Mouse (Mus musculus): ENCODE measurements around the gene Usp15. TPM values are rescaled to one million over a fixed set of nuclear protein-coding genes. Genes with fewer than 3 reads are reported as not detected.
"Not testable (repeated sequence)": the region's sequence is repeated elsewhere in the genome, so short reads cannot be mapped to it uniquely, and the experiment has no call there.

Gene Usp15
- 65.1 and 66.8 TPM in 2 replicates for polyA plus RNA-seq (2015; fragmentation: Nextera tagmentation; extraction: Ambion mirVana)

DNA sequence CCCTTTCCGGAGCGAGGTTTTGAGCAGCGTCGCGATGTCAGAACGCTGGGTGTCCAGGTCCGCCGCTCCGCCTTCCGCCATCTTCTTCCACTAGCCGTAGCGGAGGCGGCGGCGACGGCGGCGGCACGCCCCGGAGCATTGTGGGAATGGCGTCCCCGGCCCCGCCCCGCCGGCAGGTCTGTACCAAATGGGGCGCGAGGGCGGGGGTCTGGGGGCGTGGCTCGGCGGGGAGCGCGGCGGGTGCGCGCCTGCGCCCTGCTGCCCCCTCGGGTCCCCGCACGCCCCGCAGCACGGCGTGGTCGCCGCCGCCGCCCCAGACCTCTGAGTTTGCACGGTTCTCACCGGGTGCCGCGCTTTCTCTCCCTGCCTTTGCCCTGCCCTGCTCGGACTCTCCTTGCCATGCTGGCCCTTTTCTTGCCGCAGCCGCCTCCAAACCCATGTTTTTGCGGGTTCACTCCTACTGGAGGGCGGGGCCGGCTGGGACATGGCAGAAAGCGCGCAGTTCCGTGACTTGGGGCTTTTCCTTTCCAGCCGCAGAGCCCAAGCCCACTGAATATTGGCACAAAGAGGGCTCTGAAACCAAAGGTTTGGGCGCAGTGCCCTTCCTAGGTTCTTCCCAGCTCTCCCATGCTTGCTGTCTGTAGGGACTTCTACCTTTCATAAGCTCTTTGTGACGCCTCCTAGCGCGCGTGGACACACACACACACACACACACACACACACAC lies at the start of gene Usp15:
TSS of gene Usp15 (minus strand) at position 161 of the 725 bp plus-strand sequence.
- Histone ChIP-seq H3K27ac (replicated peaks) (peak within 1 kb of the TSS; percentile 91), H3K9ac (replicated peaks) (peak within 1 kb of the TSS; percentile 87), H3K36me3 (no peaks in the 10 kb centered on the region), H3K27me3 (no peaks in the 10 kb centered on the region), H3K4me3 (peak within 1 kb of the TSS; percentile 90), H3K4me1 (peaks cover 20% of the 10 kb centered on the region), H3K9me3 (no peaks in the 10 kb centered on the region), H3K4me2 (replicated peaks) (peak within 1 kb of the TSS; percentile 70)
- WGBS, result under 1% methylated on average over 57 of the region's 66 CpGs
- peak; percentile 93 for ATAC-seq (replicated peaks)

DNA sequence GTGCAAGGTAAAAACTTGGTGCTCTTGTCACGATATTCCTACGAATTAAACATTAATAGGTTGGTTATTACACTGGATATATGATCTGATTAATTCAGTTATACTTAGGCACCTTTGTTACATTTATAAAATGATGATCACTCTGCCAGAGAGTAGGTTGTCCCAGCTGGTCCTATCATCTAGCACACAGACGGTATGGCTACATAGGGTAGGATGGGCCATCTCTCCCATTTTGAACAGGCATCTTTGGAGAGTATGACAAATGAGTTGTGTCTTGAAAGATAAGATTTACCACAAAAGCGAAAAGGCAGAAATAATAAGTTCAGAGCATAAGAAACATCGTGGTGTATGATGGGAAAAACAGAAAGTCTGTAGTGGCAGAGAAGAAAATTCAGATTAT lies 32.6 kb upstream of the Usp15 start:
- H3K36me3 ChIP-seq, result no peaks in the 10 kb centered on the region
- H3K27ac ChIP-seq (replicated peaks), result no peak overlapping the region
- no peak overlapping the region for H3K9ac ChIP-seq (replicated peaks)
- ATAC-seq (replicated peaks), result no peak
- H3K4me1 ChIP-seq, result no peaks in the 10 kb centered on the region
- no peaks in the 10 kb centered on the region for H3K27me3 ChIP-seq
- H3K9me3 ChIP-seq, result no peaks in the 10 kb centered on the region
- 95% methylated on average over 5 of the region's 5 CpGs for WGBS
- H3K4me3 ChIP-seq, result no peak overlapping the region
- no peak overlapping the region for H3K4me2 ChIP-seq (replicated peaks)

DNA sequence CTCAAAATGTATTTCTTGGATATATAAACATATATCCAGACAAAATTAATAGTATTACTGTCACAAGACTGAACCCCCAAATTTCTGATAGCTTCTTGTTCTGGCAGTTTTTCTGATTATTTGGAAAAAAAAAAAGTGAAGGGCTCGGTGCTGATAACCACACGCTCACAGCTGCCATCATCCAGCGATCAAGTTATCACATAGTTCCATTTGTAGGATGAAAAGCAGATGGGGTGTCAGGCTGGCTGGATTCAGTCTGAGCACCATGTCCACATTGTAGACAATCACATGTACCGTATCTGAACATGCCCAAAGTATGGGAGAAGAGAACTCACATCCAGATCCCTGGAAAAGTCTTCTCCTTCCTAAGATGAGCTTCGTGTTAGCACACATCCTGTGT lies 26.0 kb upstream of the Usp15 start:
- no peak for ATAC-seq (replicated peaks)
- Histone ChIP-seq H3K27ac (replicated peaks) (no peak overlapping the region), H3K27me3 (no peaks in the 10 kb centered on the region), H3K4me3 (no peak overlapping the region), H3K36me3 (no peaks in the 10 kb centered on the region), H3K4me2 (replicated peaks) (no peak overlapping the region), H3K9ac (replicated peaks) (no peak overlapping the region), H3K9me3 (no peaks in the 10 kb centered on the region), H3K4me1 (no peaks in the 10 kb centered on the region)
- WGBS, result 93% methylated on average over 5 of the region's 5 CpGs

DNA sequence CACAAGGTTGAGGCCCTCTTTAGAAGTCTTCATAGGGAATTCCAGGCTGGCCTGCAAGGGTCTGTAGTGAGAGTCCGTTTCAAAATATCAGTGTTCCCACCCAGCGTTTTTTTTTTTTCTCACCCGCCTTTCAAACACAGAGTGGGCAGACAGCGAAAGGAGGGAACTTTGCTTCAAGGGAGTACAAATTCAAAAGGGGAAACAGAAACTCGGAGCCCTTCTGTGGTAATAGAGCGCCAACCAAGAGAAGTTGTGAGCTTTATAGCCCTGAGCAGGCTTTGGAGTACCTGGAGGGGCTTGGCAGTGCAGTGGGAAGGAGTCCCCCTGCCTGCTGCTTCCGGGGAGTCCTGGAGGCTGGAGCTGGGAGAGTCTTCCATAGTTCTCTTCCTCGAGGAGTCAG lies 12.7 kb upstream of the Usp15 start:
- H3K9ac ChIP-seq (replicated peaks), result no peak overlapping the region
- ATAC-seq (replicated peaks), result no peak

DNA sequence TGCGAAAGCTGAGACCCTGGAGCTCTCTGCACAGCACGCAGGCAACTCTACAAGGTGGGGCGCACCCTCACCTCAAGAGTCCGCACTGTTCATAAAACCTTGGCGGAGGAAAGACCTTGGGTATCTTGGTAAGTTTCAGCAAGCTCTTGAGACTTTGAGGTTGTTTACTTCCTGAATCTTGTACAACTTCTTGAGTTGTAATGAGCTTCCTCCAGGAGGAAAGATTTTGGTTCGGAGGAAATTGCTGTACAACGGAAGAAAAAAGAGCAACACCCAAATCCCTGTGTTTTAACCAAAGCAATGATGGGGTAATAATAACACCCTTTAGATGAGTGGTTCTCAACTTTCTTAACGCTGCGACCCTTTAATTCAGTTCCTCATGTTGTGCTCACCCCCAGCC lies 11.5 kb upstream of the Usp15 start:
- no peak for ATAC-seq (replicated peaks)
- H3K9me3 ChIP-seq, result no peaks in the 10 kb centered on the region
- H3K27me3 ChIP-seq, result no peaks in the 10 kb centered on the region
- 93% methylated on average over 9 of the region's 9 CpGs for WGBS
- H3K4me2 ChIP-seq (replicated peaks), result no peak overlapping the region
- H3K27ac ChIP-seq (replicated peaks), result no peak overlapping the region
- H3K9ac ChIP-seq (replicated peaks), result no peak overlapping the region
- no peak overlapping the region for H3K4me3 ChIP-seq
- H3K4me1 ChIP-seq, result no peaks in the 10 kb centered on the region
- no peaks in the 10 kb centered on the region for H3K36me3 ChIP-seq

More for the DNA sequence above, 12.7 kb upstream of the Usp15 start:
- Histone ChIP-seq H3K4me3 (no peak overlapping the region), H3K27me3 (no peaks in the 10 kb centered on the region), H3K4me2 (replicated peaks) (no peak overlapping the region), H3K4me1 (no peaks in the 10 kb centered on the region), H3K9me3 (no peaks in the 10 kb centered on the region), H3K27ac (replicated peaks) (no peak overlapping the region), H3K36me3 (no peaks in the 10 kb centered on the region)
- WGBS, result 84% methylated on average over 8 of the region's 8 CpGs

DNA sequence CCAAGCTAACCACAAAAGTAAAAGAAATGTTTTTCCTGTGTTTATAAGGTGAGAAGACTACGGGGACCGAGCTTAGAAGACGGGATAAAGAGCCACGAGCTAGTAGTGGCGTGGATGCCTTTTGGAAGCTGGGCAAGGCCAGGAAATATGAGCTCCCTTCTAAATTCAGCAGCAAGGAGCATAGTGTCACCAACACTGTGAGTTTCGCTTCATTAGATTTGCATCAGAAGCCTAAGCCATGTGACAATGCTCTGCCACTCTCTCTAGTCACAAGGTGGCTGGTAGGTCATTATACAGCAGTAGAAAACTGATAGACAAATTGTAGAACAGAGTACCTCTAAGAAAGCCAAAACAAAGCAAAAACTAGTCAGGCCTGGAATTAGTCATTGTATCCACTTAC lies 9.3 kb upstream of the Usp15 start:
- Histone ChIP-seq H3K27ac (replicated peaks) (no peak overlapping the region), H3K4me2 (replicated peaks) (no peak overlapping the region), H3K9ac (replicated peaks) (no peak overlapping the region), H3K36me3 (no peaks in the 10 kb centered on the region), H3K27me3 (no peaks in the 10 kb centered on the region), H3K4me3 (no peak overlapping the region), H3K9me3 (no peaks in the 10 kb centered on the region), H3K4me1 (no peaks in the 10 kb centered on the region)
- ATAC-seq (replicated peaks), result no peak
- WGBS, result 88% methylated on average over 6 of the region's 6 CpGs

DNA sequence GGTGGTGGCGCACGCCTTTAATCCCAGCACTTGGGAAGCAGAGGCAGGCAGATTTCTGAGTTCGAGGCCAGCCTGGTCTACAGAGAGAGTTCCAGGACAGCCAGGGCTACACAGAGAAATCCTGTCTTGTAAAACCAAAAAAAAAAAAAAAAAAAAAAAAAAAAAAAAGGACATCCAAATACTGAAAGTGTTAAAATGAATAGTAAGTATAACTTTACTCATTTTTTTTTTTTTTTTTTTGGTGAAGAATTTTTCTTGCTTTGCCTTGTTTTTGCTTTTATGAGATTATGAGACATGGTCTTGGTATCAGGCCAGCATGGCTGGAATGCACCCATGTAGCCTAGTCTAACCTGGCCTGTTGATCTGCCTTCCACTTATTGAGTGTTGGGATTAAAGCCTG lies 8.6 kb upstream of the Usp15 start:
- 97% methylated on average over 3 of the region's 3 CpGs for WGBS
- H3K27ac ChIP-seq (replicated peaks); H3K36me3 ChIP-seq; H3K4me2 ChIP-seq (replicated peaks); H3K9ac ChIP-seq (replicated peaks); ATAC-seq (replicated peaks); H3K4me3 ChIP-seq; H3K9me3 ChIP-seq; H3K4me1 ChIP-seq; H3K27me3 ChIP-seq: not testable (repeated sequence)

DNA sequence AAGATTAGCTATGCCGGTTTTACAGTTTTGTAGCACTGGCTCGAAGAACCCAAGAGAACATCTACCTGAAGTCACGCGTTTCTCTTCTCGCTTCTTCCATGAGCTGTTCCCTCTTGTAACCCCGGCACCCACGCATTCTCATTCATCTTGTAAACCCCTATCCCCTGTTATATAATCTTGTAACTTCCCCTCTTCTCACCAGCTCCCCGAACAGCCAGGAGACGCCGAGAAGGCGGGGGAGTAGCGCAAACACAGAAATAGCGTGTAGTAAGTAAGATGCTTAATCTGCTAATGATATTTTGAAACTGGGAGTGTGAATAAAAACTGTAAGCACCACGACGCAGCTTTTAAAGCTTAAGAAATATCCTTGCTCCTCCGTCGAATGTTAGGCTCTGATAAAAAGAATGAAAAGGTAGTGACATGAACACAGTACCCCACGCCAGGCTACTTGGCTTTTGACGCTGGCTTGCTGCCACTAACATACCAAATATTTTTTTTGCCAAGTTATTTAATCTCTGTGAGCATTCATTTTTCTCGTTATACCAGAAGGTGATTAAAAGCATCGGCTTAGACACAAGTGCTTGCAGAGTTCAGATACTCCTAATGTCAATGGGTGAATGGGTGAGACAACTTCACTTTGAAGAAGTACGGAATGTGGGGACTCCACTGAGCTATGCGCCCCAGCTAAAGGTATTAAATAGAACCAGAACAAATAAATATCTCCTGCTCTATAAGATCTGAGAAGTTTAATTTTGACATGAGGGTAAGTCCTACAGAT lies 5.4 kb upstream of the Usp15 start:
- H3K4me1 ChIP-seq, result 0 out of 2 replicates have a peak, but pooled peaks cover 4% of the 10 kb centered on the region
- H3K9ac ChIP-seq (replicated peaks), result no peak overlapping the region
- H3K4me2 ChIP-seq (replicated peaks), result no peak overlapping the region
- no peak for ATAC-seq (replicated peaks)
- 77% methylated on average over 23 of the region's 23 CpGs for WGBS
- no peaks in the 10 kb centered on the region for H3K27me3 ChIP-seq
- H3K36me3 ChIP-seq, result no peaks in the 10 kb centered on the region
- no peak overlapping the region for H3K4me3 ChIP-seq
- no peak overlapping the region for H3K27ac ChIP-seq (replicated peaks)
- no peaks in the 10 kb centered on the region for H3K9me3 ChIP-seq

DNA sequence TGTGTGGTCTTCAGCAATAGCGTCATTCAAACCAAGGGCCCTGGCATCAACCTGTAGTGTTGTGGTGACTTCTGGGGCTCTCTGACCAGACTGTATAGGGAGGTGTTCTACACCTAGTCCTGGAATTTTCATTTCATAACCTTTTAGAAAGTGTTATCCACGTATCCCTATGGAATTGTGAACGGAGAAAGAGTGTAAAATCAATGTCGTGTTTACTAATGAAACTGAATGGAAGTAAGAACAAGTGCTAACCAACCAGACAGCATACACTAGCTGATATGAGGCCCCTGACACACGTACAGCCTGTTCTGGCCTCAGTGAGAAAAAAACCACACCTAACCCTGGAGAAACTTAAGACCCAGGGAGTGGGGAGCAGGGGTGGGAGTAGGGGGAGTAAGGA lies 4.6 kb upstream of the Usp15 start:
- Histone ChIP-seq H3K9ac (replicated peaks) (no peak overlapping the region), H3K9me3 (no peaks in the 10 kb centered on the region), H3K36me3 (no peaks in the 10 kb centered on the region), H3K27me3 (no peaks in the 10 kb centered on the region), H3K4me3 (no peak overlapping the region), H3K27ac (replicated peaks) (no peak overlapping the region), H3K4me1 (0 out of 2 replicates have a peak, but pooled peaks cover 4% of the 10 kb centered on the region), H3K4me2 (replicated peaks) (no peak overlapping the region)
- ATAC-seq (replicated peaks), result no peak
- 88% methylated on average over 5 of the region's 5 CpGs for WGBS

DNA sequence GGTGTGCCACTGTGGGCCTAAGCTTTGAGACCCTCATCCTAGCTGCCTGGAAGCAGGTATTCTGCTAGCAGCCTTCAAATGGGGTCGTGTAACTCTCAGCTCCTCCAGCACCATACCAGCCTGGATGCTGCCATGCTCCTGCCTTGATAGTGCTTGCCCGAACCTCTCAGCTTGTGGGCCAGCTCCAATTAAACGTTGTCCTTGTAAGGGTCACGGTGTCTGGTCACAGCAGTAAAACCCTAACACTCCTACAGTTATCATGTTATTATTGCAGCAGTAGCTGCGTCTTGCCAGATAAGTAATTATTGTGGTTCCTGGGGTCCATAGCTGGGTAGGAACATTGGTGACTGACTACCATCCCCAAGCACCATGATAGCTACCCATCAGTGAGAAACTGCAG lies 4.2 kb upstream of the Usp15 start:
- WGBS, result 93% methylated on average over 5 of the region's 5 CpGs

DNA sequence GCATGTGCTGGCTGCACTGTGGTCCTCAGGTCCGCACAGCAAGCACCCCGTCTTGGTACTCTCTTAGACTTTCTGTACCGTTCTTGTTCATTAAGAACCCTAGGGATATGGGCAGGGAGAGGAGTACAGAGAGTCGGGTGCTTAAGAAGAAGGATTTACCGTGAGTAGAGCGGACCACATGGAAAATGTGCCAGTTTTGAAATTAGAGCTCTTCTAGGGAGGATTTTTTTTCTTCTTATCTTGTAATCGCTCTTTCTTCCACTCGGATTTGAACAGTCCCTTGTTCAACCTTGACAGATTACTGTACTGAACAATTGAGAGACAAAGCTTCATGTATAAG lies 3.5 kb upstream of the Usp15 start:
- Histone ChIP-seq H3K4me1 (peaks cover 10% of the 10 kb centered on the region), H3K27ac (replicated peaks) (no peak overlapping the region), H3K9ac (replicated peaks) (no peak overlapping the region), H3K4me3 (no peak overlapping the region), H3K4me2 (replicated peaks) (no peak overlapping the region), H3K9me3 (no peaks in the 10 kb centered on the region), H3K27me3 (no peaks in the 10 kb centered on the region), H3K36me3 (no peaks in the 10 kb centered on the region)
- ATAC-seq (replicated peaks), result no peak
- WGBS, result 92% methylated on average over 8 of the region's 8 CpGs

More for the DNA sequence above, 4.2 kb upstream of the Usp15 start:
- Histone ChIP-seq H3K9ac (replicated peaks) (no peak overlapping the region), H3K27me3 (no peaks in the 10 kb centered on the region), H3K4me3 (no peak overlapping the region), H3K36me3 (no peaks in the 10 kb centered on the region), H3K4me2 (replicated peaks) (no peak overlapping the region), H3K27ac (replicated peaks) (no peak overlapping the region), H3K4me1 (0 out of 2 replicates have a peak, but pooled peaks cover 4% of the 10 kb centered on the region), H3K9me3 (no peaks in the 10 kb centered on the region)
- ATAC-seq (replicated peaks), result no peak

DNA sequence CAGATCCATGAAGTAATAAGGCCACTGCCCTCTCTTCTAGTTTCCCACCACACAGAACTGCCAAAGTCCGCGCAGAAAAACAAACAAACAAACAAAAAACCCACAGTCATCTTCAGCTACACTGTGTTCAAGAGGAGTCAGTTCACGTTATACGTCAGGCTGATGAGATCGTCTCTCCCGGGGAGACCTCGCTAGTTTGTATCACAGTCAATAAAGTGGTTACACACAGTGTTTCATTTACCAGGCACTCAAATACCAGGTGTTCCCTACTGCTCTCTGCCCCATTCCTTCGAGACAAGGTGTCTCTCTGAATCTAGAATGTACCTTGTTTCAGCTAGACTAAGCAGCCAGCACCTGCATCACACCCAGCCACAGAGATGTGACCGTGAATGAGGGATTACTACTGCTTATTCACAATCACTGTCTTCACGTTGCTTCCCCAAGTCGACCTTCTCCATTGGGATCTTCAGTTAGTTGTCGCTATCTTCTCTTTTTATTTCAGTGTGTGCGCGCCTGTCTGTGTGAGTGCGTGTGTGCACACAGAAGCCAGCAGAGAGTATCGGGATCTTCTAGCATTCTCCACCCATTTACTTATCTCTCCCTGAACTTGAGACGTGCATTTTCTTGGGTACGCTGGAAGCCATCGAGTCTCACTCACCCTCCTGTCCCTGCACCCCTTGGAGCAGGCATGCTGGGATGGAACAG lies 3.0 kb upstream of the Usp15 start:
- Histone ChIP-seq H3K9ac (replicated peaks) (no peak overlapping the region), H3K27ac (replicated peaks) (no peak overlapping the region), H3K36me3 (no peaks in the 10 kb centered on the region), H3K4me3 (no peak overlapping the region), H3K4me1 (peaks cover 15% of the 10 kb centered on the region), H3K27me3 (no peaks in the 10 kb centered on the region), H3K9me3 (no peaks in the 10 kb centered on the region), H3K4me2 (replicated peaks) (no peak overlapping the region)
- 88% methylated on average over 19 of the region's 19 CpGs for WGBS
- no peak for ATAC-seq (replicated peaks)

All from forebrain, embryonic 15.5 days (tissue).